Mouse (Mus musculus): ENCODE measurements around the gene Rab15. TPM values are rescaled to one million over a fixed set of nuclear protein-coding genes. Genes with fewer than 3 reads are reported as not detected.

The Rab15 gene
- polyA plus RNA-seq, 1 experiment from 2014 or later, result 8.7 TPM

GRCm38 (mm10) chr12:76765354-76765851, 57.3 kb downstream of the Rab15 start, which contains the start of the genes Churc1 and Fntb:
Gene Churc1, plus strand, starts transcription at chr12:76765538.
Gene Fntb, plus strand, starts transcription at chr12:76765589.
- H3K4me1 ChIP-seq (ENCODE audit: control insufficient read depth, insufficient read depth, low read length), result no peaks in the 10 kb centered on the region
- H3K4me3 ChIP-seq (ENCODE audit: low read depth, low read length), result peak within 1 kb of the TSS; percentile 44
- H3K36me3 ChIP-seq (ENCODE audit: control insufficient read depth, insufficient read depth, low read length), result no peaks in the 10 kb centered on the region
- ATAC-seq (ENCODE audit: insufficient number of reproducible peaks, low FRiP score, low TSS enrichment, low read depth) (peak; percentile 95), DNase-seq (ENCODE audit: low spot score) (peak; percentile 94)
- under 1% methylated on average over 31 of the region's 31 CpGs for WGBS
- peak within 1 kb of the TSS; percentile 44 for H3K4me2 ChIP-seq (ENCODE audit: low read depth, severe bottlenecking)
- H3K27ac ChIP-seq (replicated peaks; ENCODE audit: low read depth, low read length), result no peak within 1 kb of the TSS
- H3K9ac ChIP-seq (ENCODE audit: low read length), result peak within 1 kb of the TSS; percentile 56
- H3K27me3 ChIP-seq (ENCODE audit: control insufficient read depth, insufficient read depth, low read length), result no peaks in the 10 kb centered on the region
- H3K9me3 ChIP-seq (ENCODE audit: control insufficient read depth, low read length), result no peaks in the 10 kb centered on the region

- ATAC-seq (ENCODE audit: insufficient number of reproducible peaks, low FRiP score, low TSS enrichment, low read depth), result no peak
- no peak overlapping the region for H3K4me3 ChIP-seq (ENCODE audit: low read depth, low read length)
- H3K4me1 ChIP-seq (ENCODE audit: control insufficient read depth, insufficient read depth, low read length), result no peaks in the 10 kb centered on the region
- peak; percentile 36 for DNase-seq (ENCODE audit: low spot score)
- H3K9me3 ChIP-seq (ENCODE audit: control insufficient read depth, low read length), result no peaks in the 10 kb centered on the region
- H3K27ac ChIP-seq (replicated peaks; ENCODE audit: low read depth, low read length), result no peak overlapping the region
- H3K27me3 ChIP-seq (ENCODE audit: control insufficient read depth, insufficient read depth, low read length), result no peaks in the 10 kb centered on the region
- WGBS, result 49% methylated on average over 14 of the region's 14 CpGs
- H3K36me3 ChIP-seq (ENCODE audit: control insufficient read depth, insufficient read depth, low read length), result no peaks in the 10 kb centered on the region
- H3K4me2 ChIP-seq (ENCODE audit: low read depth, severe bottlenecking), result no peak overlapping the region
- H3K9ac ChIP-seq (ENCODE audit: low read length), result no peak overlapping the region
Observed at GRCm38 (mm10) chr12:76752652-76753318, 69.9 kb downstream of the Rab15 start.

DNA sequence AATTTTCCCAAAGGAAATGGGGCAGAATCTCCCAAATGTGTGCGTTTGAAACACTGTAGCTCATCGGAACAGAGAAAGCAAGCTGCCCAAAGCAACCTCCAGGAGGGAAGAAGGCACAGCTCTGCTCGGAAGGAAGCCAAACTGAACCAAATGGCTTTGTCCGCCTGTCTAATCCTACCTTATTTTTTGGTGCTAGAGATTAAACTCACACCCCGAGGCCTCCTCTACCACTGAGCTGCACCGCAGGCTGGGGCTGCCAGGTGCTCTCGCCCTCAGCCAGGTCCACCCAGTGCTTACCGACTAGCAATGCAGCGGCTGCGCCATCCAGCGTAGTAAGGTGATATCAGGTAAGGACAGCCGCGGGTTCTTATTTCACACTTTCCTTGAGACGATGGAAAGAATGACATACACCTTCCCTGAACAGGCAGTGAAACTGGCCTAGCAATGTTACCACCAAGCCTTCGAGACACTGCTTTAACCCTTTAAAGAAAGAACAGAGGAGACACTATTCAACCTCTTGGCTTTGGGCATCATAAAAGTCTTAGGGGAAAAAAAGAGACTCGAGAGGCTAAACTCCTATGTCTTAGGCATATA, 71.7 kb downstream of the Rab15 start:
- Histone ChIP-seq H3K27ac (replicated peaks; ENCODE audit: low read depth, low read length) (no peak overlapping the region), H3K9me3 (ENCODE audit: control insufficient read depth, low read length) (no peaks in the 10 kb centered on the region), H3K4me2 (ENCODE audit: low read depth, severe bottlenecking) (no peak overlapping the region), H3K9ac (ENCODE audit: low read length) (no peak overlapping the region), H3K36me3 (ENCODE audit: control insufficient read depth, insufficient read depth, low read length) (no peaks in the 10 kb centered on the region), H3K4me1 (ENCODE audit: control insufficient read depth, insufficient read depth, low read length) (no peaks in the 10 kb centered on the region), H3K4me3 (ENCODE audit: low read depth, low read length) (no peak overlapping the region), H3K27me3 (ENCODE audit: control insufficient read depth, insufficient read depth, low read length) (no peaks in the 10 kb centered on the region)
- ATAC-seq (ENCODE audit: insufficient number of reproducible peaks, low FRiP score, low TSS enrichment, low read depth) (no peak), DNase-seq (ENCODE audit: low spot score) (no peak)
- 81% methylated on average over 16 of the region's 16 CpGs for WGBS

Other genes starting within 250 kb of the Rab15 start
- 2.7 and 3.2 TPM in 2 replicates for gene Sptb, start 112.4 kb downstream of the Rab15 start, polyA plus RNA-seq (2014; fragmentation: Nextera tagmentation; extraction: Ambion mirVana)
- 88.9 and 91.2 TPM in 2 replicates for gene Churc1, start 57.4 kb downstream of the Rab15 start, polyA plus RNA-seq (2014; fragmentation: Nextera tagmentation; extraction: Ambion mirVana)
- gene Fntb, start 57.3 kb downstream of the Rab15 start, polyA plus RNA-seq (2014; fragmentation: Nextera tagmentation; extraction: Ambion mirVana), result 47.6 and 48.8 TPM in 2 replicates
- gene Gpx2, start 27.4 kb downstream of the Rab15 start, polyA plus RNA-seq (2014; fragmentation: Nextera tagmentation; extraction: Ambion mirVana), result 5.2 and 6.3 TPM in 2 replicates
- 20.2 and 33.7 TPM in 2 replicates for gene Max, start 139.3 kb upstream of the Rab15 start, polyA plus RNA-seq (2014; fragmentation: Nextera tagmentation; extraction: Ambion mirVana)